ENCODE assay signal across 12 mouse cellular contexts in the genomic region with DNA sequence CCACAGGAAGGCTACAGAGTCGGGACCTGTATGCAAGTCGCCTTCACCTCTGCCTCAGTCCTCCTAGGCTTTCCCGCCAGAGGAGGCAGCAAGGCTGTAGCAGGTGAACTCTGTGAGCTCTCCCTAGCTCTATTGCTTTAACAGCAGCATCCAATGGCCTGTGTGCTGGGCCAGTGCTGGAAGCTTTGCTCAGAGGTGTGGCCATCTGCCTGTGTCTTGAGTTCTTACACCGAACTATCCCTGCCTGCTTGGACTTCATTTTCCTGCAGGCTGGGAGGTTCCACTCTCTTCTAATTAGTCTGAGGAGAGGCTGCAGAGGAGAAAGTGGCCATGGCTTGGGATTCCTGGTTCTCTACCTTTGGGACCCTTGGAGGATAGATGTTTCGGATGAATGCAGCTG. TPM values are rescaled to one million over a fixed set of nuclear protein-coding genes. Genes with fewer than 3 reads are reported as not detected.
DNase-seq lines count a peak whose midpoint lies in the region; ATAC-seq lines count a peak whose summit lies in the region.
"Had no signal": no experiment of that assay in that cellular context is flagged by ENCODE, and none has a peak within 500 bp of the region (broad histone marks: within the 10 kb centered on the region; RNA-seq: fewer than 3 reads in every experiment).

No protein-coding gene starts in this region.

- no peak overlapping the region for H3K4me3 ChIP-seq in embryonic facial prominence, embryonic 14.5 days (ENCODE audit: low read depth, low read length)
- no peak overlapping the region for H3K4me3 ChIP-seq in hindbrain, embryonic 16.5 days (ENCODE audit: low read length)
- peak overlapping the region; percentile 0; the same call in 1 of the 2 replicates for H3K4me3 ChIP-seq in neural tube, embryonic 13.5 days

- H3K27me3 ChIP-seq in embryonic facial prominence, embryonic 14.5 days (replicated peaks; ENCODE audit: control insufficient read depth, insufficient read depth, low read length), result no peaks in the 10 kb centered on the region
- no peaks in the 10 kb centered on the region for H3K27me3 ChIP-seq in hindbrain, embryonic 16.5 days (replicated peaks; ENCODE audit: control insufficient read depth, insufficient read depth, low read length)
- H3K27me3 ChIP-seq in neural tube, embryonic 13.5 days, result no peaks in the 10 kb centered on the region

- no peak for ATAC-seq in embryonic facial prominence, embryonic 14.5 days (ENCODE audit: low read depth)
- no peak for ATAC-seq in hindbrain, embryonic 16.5 days
- no peak for ATAC-seq in neural tube, embryonic 13.5 days (ENCODE audit: low read depth)
- ATAC-seq: inflammation-experienced regulatory T-cells, adult 6 months had no signal

- no peak overlapping the region for H3K4me2 ChIP-seq in embryonic facial prominence, embryonic 14.5 days (ENCODE audit: low read depth, low read length)
- H3K4me2 ChIP-seq in hindbrain, embryonic 16.5 days (ENCODE audit: low read length), result peak overlapping the region; percentile 87
- H3K4me2 ChIP-seq in neural tube, embryonic 13.5 days, result peak overlapping the region; percentile 75

- peaks cover 5% of the 10 kb centered on the region; the same call in 1 of the 2 replicates for H3K36me3 ChIP-seq in embryonic facial prominence, embryonic 14.5 days (ENCODE audit: control insufficient read depth, insufficient read depth, low read length)
- no peaks in the 10 kb centered on the region for H3K36me3 ChIP-seq in hindbrain, embryonic 16.5 days (ENCODE audit: control insufficient read depth, insufficient read depth, low read length)
- peaks cover 19% of the 10 kb centered on the region for H3K36me3 ChIP-seq in neural tube, embryonic 13.5 days

- WGBS in embryonic facial prominence, embryonic 14.5 days, result 28% methylated on average over 5 of the region's 5 CpGs
- 18% methylated on average over 5 of the region's 5 CpGs for WGBS in hindbrain, embryonic 16.5 days
- 18% methylated on average over 5 of the region's 5 CpGs for WGBS in neural tube, embryonic 13.5 days

- peak; percentile 9 for DNase-seq in layer of hippocampus, adult 11-12 months (ENCODE audit: low spot score)
- DNase-seq in layer of hippocampus, postnatal 25 days (ENCODE audit: extremely low spot score in 1 of 2, low spot score in 1 of 2), result no peak
- DNase-seq in embryonic facial prominence, embryonic 14.5 days (ENCODE audit: low spot score), result no peak
- no peak for DNase-seq in adrenal gland, adult 2 months
- no peak for DNase-seq in urinary bladder, postnatal 14 days (ENCODE audit: low spot score)
- DNase-seq: adrenal gland, postnatal 25 days had no signal

- no peaks in the 10 kb centered on the region for H3K9me3 ChIP-seq in embryonic facial prominence, embryonic 14.5 days (ENCODE audit: control insufficient read depth, low read length)
- H3K9me3 ChIP-seq in hindbrain, embryonic 16.5 days (ENCODE audit: control insufficient read depth, low read length), result no peaks in the 10 kb centered on the region
- no peaks in the 10 kb centered on the region for H3K9me3 ChIP-seq in neural tube, embryonic 13.5 days
- H3K9me3 ChIP-seq: G1E had no signal

- H3K4me1 ChIP-seq in embryonic facial prominence, embryonic 14.5 days (ENCODE audit: control insufficient read depth, insufficient read depth, low read length), result peaks cover 28% of the 10 kb centered on the region
- H3K4me1 ChIP-seq in hindbrain, embryonic 16.5 days (ENCODE audit: control insufficient read depth, insufficient read depth, low read depth, low read length), result peaks cover 56% of the 10 kb centered on the region
- peaks cover 75% of the 10 kb centered on the region for H3K4me1 ChIP-seq in neural tube, embryonic 13.5 days (replicated peaks)

- no peak overlapping the region for H3K9ac ChIP-seq in embryonic facial prominence, embryonic 14.5 days (ENCODE audit: low read depth, low read length)
- peak overlapping the region; percentile 39 for H3K9ac ChIP-seq in hindbrain, embryonic 16.5 days (ENCODE audit: low read depth, low read length)
- peak overlapping the region; percentile 62 for H3K9ac ChIP-seq in neural tube, embryonic 13.5 days

- peak overlapping the region; percentile 89; the same call in 1 of the 2 replicates for H3K27ac ChIP-seq in embryonic facial prominence, embryonic 14.5 days (replicated peaks; ENCODE audit: low read depth, low read length)
- peak overlapping the region; percentile 94 for H3K27ac ChIP-seq in hindbrain, embryonic 16.5 days (ENCODE audit: low read depth, low read length)
- peak overlapping the region; percentile 91 for H3K27ac ChIP-seq in neural tube, embryonic 13.5 days (replicated peaks)

RNA-seq across cellular contexts. Expression of a gene that starts 4.9 kb away (rescaled TPM):
- 100 to 1,000 TPM in 1 of 2 experiments, 10 to 100 TPM in 1; 94.0 to 102 TPM for total RNA-seq in layer of hippocampus, postnatal 25 days (2021)
- polyA plus RNA-seq in embryonic facial prominence, embryonic 14.5 days (2014; fragmentation: Nextera tagmentation; extraction: Ambion mirVana), result 13.0 and 15.8 TPM in 2 replicates
- polyA plus RNA-seq in hindbrain, embryonic 16.5 days (2015; fragmentation: Nextera tagmentation; extraction: Ambion mirVana), result 55.7 and 62.4 TPM in 2 replicates
- 45.8 and 50.6 TPM in 2 replicates for polyA plus RNA-seq in neural tube, embryonic 13.5 days (2015; fragmentation: Nextera tagmentation; extraction: Ambion mirVana)
- 10 to 100 TPM in 1 of 2 experiments, 1 to 10 TPM in 1; 5.2 to 15.1 TPM for total RNA-seq in adrenal gland, adult 2 months (2021)
- 10.6 and 12.0 TPM in 2 replicates for polyA plus RNA-seq in adrenal gland, adult 2 months (2012; rRNA removed)

RNA-seq across cellular contexts. Expression of a gene that starts 6.0 kb away (rescaled TPM):
- total RNA-seq in layer of hippocampus, postnatal 25 days (2021), result 10 to 100 TPM; 32.8 to 40.4 TPM
- polyA plus RNA-seq in embryonic facial prominence, embryonic 14.5 days (2014; fragmentation: Nextera tagmentation; extraction: Ambion mirVana), result 68.5 and 79.0 TPM in 2 replicates
- 104 and 109 TPM in 2 replicates for polyA plus RNA-seq in hindbrain, embryonic 16.5 days (2015; fragmentation: Nextera tagmentation; extraction: Ambion mirVana)
- polyA plus RNA-seq in neural tube, embryonic 13.5 days (2015; fragmentation: Nextera tagmentation; extraction: Ambion mirVana), result 82.6 and 88.0 TPM in 2 replicates
- 10 to 100 TPM; 30.5 to 32.5 TPM for total RNA-seq in adrenal gland, adult 2 months (2021)
- polyA plus RNA-seq in adrenal gland, adult 2 months (2012; rRNA removed), result 60.7 and 64.1 TPM in 2 replicates

RNA-seq across cellular contexts. Expression of a gene that starts 8.5 kb away (rescaled TPM):
- not detected for total RNA-seq in layer of hippocampus, postnatal 25 days (2021)
- 3.2 and 5.2 TPM in 2 replicates for polyA plus RNA-seq in embryonic facial prominence, embryonic 14.5 days (2014; fragmentation: Nextera tagmentation; extraction: Ambion mirVana)
- 8.1 and 21.8 TPM in 2 replicates for polyA plus RNA-seq in hindbrain, embryonic 16.5 days (2015; fragmentation: Nextera tagmentation; extraction: Ambion mirVana)
- 8.7 and 16.2 TPM in 2 replicates for polyA plus RNA-seq in neural tube, embryonic 13.5 days (2015; fragmentation: Nextera tagmentation; extraction: Ambion mirVana)
- not detected for total RNA-seq in adrenal gland, adult 2 months (2021)
- not detected in 2 replicates for polyA plus RNA-seq in adrenal gland, adult 2 months (2012; rRNA removed)
- total RNA-seq: adrenal gland, postnatal 25 days; G1E; neutrophil, adult 5-6 weeks had no signal
- polyA plus RNA-seq: G1E; inflammation-experienced regulatory T-cells, adult 6 months; liver, embryonic 16.5 days had no signal

RNA-seq across cellular contexts. Expression of a gene that starts 12.7 kb away (rescaled TPM):
- 1 to 10 TPM; 2.1 to 3.0 TPM for total RNA-seq in layer of hippocampus, postnatal 25 days (2021)
- polyA plus RNA-seq in embryonic facial prominence, embryonic 14.5 days (2014; fragmentation: Nextera tagmentation; extraction: Ambion mirVana), result 2.0 and 2.2 TPM in 2 replicates
- 4.1 and 5.0 TPM in 2 replicates for polyA plus RNA-seq in hindbrain, embryonic 16.5 days (2015; fragmentation: Nextera tagmentation; extraction: Ambion mirVana)
- 7.3 and 13.3 TPM in 2 replicates for polyA plus RNA-seq in neural tube, embryonic 13.5 days (2015; fragmentation: Nextera tagmentation; extraction: Ambion mirVana)
- total RNA-seq in adrenal gland, adult 2 months (2021), result 1 to 10 TPM in 1 of 2 experiments, under 1 TPM in 1; 0.62 to 2.1 TPM
- polyA plus RNA-seq in adrenal gland, adult 2 months (2012; rRNA removed), result 2.9 and 4.0 TPM in 2 replicates

RNA-seq across cellular contexts. Expression of a gene that starts 41.7 kb away (rescaled TPM):
- total RNA-seq in layer of hippocampus, postnatal 25 days (2021), result 100 to 1,000 TPM; 449 to 472 TPM
- polyA plus RNA-seq in embryonic facial prominence, embryonic 14.5 days (2014; fragmentation: Nextera tagmentation; extraction: Ambion mirVana), result 276 and 279 TPM in 2 replicates
- polyA plus RNA-seq in hindbrain, embryonic 16.5 days (2015; fragmentation: Nextera tagmentation; extraction: Ambion mirVana), result 120 TPM in 2 replicates
- polyA plus RNA-seq in neural tube, embryonic 13.5 days (2015; fragmentation: Nextera tagmentation; extraction: Ambion mirVana), result 137 and 142 TPM in 2 replicates
- 100 to 1,000 TPM; 641 to 760 TPM for total RNA-seq in adrenal gland, adult 2 months (2021)
- 388 and 545 TPM in 2 replicates for polyA plus RNA-seq in adrenal gland, adult 2 months (2012; rRNA removed)
